Mouse (Mus musculus) frontal cortex, adult (tissue): Measurements from ENCODE around the gene Slc9a3r1.

Experiments
- ATAC-seq: cut with Nextera tagmentation; 2 replicates; pipeline ENCODE4 v1.9.2; 2017; ENCODE audit warnings: mild to moderate bottlenecking, moderate library complexity, mixed read lengths; ENCODE audit not compliant: low TSS enrichment

The Slc9a3r1 gene

GRCm38 (mm10) chr11:115225301-115225700, 62.2 kb downstream of the Slc9a3r1 start:
- ATAC-seq: no peak

DNA sequence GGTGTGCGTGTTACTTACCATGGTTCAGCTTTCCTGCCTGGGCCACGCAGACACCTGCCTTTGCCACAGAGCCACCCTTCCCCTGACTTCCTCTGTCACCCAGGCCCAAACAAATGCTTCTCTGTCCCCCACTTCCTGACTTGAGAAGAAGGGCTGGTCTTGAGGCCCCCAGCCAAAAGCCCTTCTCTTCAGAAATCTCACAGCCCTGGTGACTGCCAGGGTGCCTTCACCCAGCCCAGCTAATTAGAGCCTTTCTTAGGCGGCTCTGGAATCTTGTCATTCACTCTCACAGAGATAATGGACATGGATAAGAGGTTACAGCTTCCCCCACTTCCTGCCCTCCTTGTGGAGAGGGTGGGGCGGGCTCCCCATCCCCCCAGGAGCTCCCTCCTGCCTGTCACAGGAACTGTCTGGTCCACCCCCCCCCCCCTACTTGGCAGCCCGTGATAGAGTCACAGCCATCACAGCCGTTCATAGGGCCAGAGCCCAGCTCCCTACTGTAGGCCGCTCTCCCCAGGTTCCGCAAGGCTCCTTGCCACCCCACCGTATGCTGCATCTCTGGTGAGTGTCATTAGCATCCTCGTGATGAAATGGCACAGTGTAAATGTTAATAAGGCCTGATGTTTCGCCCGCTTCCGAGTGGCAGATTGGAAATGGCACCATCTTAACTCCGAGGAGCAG, 63.8 kb downstream of the Slc9a3r1 start:
- no peak for ATAC-seq

- no peak for ATAC-seq
Observed at GRCm38 (mm10) chr11:115227640-115228039, 64.5 kb downstream of the Slc9a3r1 start.

GRCm38 (mm10) chr11:115228430-115228829, 65.3 kb downstream of the Slc9a3r1 start:
- ATAC-seq: no peak

- no peak for ATAC-seq
Observed at GRCm38 (mm10) chr11:115229021-115229930, 66.1 kb downstream of the Slc9a3r1 start.
